Mouse (Mus musculus): ENCODE measurements around the gene Camk2b. TPM values are rescaled to one million over a fixed set of nuclear protein-coding genes. Genes with fewer than 3 reads are reported as not detected.

Gene Camk2b
- polyA plus RNA-seq, 1 experiment from 2014 or later = 0.59 TPM

DNA sequence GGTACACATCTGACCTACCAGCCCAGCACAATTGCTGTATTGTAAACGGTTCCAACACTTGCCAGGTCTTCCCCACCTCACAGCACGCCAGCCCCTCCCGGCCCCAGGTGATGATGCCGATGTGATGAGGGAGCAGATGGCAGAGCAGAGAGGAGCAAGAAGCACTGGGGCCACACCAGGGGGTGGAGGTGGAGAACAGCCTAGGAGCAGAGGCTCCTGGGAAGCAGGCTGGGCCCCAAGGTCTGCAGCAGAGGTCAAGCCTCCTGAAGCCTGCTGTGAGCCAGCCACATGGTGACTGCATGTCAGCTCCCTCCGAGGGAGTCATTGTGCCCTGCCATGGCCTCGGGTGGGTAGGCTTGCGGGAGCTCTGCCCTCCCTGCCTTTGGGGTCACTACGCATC, 85.6 kb downstream of the Camk2b start:
- Histone ChIP-seq H3K4me1 (ENCODE audit: insufficient read depth) (no peaks in the 10 kb centered on the region), H3K4me2 (no peak overlapping the region), H3K27me3 (ENCODE audit: insufficient read depth, low read length) (no peaks in the 10 kb centered on the region), H3K27ac (ENCODE audit: low read depth) (no peak overlapping the region), H3K36me3 (ENCODE audit: insufficient read depth) (no peaks in the 10 kb centered on the region), H3K4me3 (ENCODE audit: low read depth, low read length) (no peak overlapping the region), H3K9ac (no peak overlapping the region), H3K9me3 (ENCODE audit: low read depth, low read length) (no peaks in the 10 kb centered on the region)
- 62% methylated on average over 8 of the region's 8 CpGs for WGBS
- TF ChIP-seq CTCF (IDR thresholded peaks at IDR 0.05; ENCODE audit: low read depth) = no peak
- ATAC-seq (ENCODE audit: insufficient read depth) = no peak
- DNase-seq = no peak

DNA sequence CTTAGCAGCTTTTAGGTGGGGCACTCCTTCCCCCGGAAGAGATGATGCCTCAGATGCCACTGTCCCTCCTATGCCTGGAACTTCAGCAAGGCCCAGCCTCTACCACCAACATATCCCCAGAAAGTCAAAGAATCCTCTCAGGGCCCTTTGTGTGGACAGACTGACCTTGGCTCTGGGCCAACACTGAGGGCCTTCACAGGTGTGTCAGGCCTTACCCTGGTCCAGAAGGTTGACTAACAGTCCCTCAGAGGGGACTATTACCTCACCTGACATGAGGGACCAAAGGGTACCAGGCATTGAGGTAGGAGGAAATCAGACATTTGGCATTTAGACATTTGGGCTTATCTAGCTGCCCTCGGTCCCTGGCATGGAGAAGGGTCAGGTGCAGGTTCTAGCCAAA, 86.1 kb downstream of the Camk2b start:
- DNase-seq (no peak), ATAC-seq (ENCODE audit: insufficient read depth) (no peak)
- H3K9ac ChIP-seq = no peak overlapping the region
- no peak overlapping the region for H3K27ac ChIP-seq (ENCODE audit: low read depth)
- no peaks in the 10 kb centered on the region for H3K9me3 ChIP-seq (ENCODE audit: low read depth, low read length)
- no peaks in the 10 kb centered on the region for H3K4me1 ChIP-seq (ENCODE audit: insufficient read depth)
- H3K27me3 ChIP-seq (ENCODE audit: insufficient read depth, low read length) = no peaks in the 10 kb centered on the region
- no peak overlapping the region for H3K4me2 ChIP-seq
- TF ChIP-seq CTCF (IDR thresholded peaks at IDR 0.05; ENCODE audit: low read depth) = no peak
- no peaks in the 10 kb centered on the region for H3K36me3 ChIP-seq (ENCODE audit: insufficient read depth)
- no peak overlapping the region for H3K4me3 ChIP-seq (ENCODE audit: low read depth, low read length)
- 85% methylated on average over 2 of the region's 2 CpGs for WGBS

DNA sequence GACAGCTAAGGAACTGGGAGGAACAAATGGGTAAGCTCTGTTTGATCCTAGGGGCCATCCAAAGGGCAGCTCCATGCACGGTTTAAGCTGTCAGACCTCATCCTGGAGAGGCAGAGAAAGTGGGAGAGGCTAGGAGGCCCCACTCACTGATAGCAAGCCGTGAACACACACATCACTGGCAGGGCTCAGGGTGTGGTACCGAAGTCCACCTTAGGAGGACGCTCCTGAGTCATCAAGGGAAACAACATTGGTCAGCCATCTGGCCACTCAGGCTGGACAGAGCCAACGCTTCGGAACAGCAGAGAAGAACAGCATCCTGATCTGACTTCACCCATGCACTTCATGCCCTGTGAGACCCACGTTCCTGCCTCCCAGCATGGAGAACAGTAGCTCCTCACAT, 87.1 kb downstream of the Camk2b start:
- no peaks in the 10 kb centered on the region for H3K27me3 ChIP-seq (ENCODE audit: insufficient read depth, low read length)
- H3K9ac ChIP-seq = no peak overlapping the region
- H3K9me3 ChIP-seq (ENCODE audit: low read depth, low read length) = no peaks in the 10 kb centered on the region
- H3K36me3 ChIP-seq (ENCODE audit: insufficient read depth) = no peaks in the 10 kb centered on the region
- no peaks in the 10 kb centered on the region for H3K4me1 ChIP-seq (ENCODE audit: insufficient read depth)
- no peak; the same call in 1 of the 2 replicates for TF ChIP-seq CTCF (IDR thresholded peaks at IDR 0.05; ENCODE audit: low read depth)
- 65% methylated on average over 7 of the region's 7 CpGs for WGBS
- H3K4me2 ChIP-seq = no peak overlapping the region
- no peak overlapping the region for H3K4me3 ChIP-seq (ENCODE audit: low read depth, low read length)
- ATAC-seq (ENCODE audit: insufficient read depth) (no peak), DNase-seq (no peak)
- H3K27ac ChIP-seq (ENCODE audit: low read depth) = no peak overlapping the region

DNA sequence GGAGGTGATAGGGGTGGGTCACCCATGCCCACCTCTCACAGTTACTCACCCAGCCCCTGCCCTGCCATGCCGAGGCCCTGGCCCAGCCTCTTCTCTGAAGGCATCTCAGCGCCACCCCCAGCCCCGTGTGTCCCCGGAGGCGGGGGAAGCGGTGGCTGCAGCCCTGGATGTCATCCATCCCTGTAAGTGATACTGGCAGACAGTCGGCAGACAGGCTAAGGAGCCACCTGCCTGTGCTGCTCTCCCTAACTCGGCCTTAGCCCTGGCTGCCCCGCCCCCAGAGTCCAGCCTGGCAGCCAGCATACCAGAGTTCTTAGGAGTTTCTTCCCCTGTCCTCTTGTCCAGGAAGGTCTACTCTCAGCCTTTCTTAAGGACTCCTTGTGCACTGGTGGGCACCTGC, 90.1 kb downstream of the Camk2b start:
- 5% methylated on average over 9 of the region's 9 CpGs for WGBS
- Histone ChIP-seq H3K4me3 (ENCODE audit: low read depth, low read length) (no peak overlapping the region), H3K27ac (ENCODE audit: low read depth) (no peak overlapping the region), H3K27me3 (ENCODE audit: insufficient read depth, low read length) (no peaks in the 10 kb centered on the region), H3K36me3 (ENCODE audit: insufficient read depth) (no peaks in the 10 kb centered on the region), H3K9me3 (ENCODE audit: low read depth, low read length) (no peaks in the 10 kb centered on the region), H3K4me2 (no peak overlapping the region), H3K9ac (no peak overlapping the region), H3K4me1 (ENCODE audit: insufficient read depth) (peaks cover 6% of the 10 kb centered on the region; the same call in 1 of the 2 replicates)
- no peak for DNase-seq
- no peak for TF ChIP-seq CTCF (IDR thresholded peaks at IDR 0.05; ENCODE audit: low read depth)
- ATAC-seq (ENCODE audit: insufficient read depth) = no peak

DNA sequence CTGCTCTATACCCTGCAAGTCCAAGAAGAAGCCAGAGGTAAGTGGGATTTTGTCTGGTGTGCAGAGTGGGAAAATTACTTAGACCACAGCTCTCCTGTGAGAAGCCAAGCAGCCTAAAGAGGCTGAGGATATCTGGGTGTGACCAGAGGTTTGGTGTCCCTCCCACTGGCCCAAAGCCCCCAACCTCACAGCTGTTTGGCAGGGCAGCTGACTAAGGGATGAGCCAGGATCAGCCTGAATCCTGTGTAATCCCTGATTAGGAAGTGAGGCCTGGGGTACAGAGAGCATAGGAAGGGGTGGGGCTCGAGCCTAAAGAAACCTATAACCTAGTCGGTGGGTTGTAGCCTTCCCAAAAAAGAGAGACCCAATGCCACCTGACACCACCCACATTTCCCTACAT, 91.1 kb downstream of the Camk2b start:
- TF ChIP-seq CTCF (IDR thresholded peaks at IDR 0.05; ENCODE audit: low read depth) = no peak
- Histone ChIP-seq H3K4me1 (ENCODE audit: insufficient read depth) (peaks cover 6% of the 10 kb centered on the region; the same call in 1 of the 2 replicates), H3K36me3 (ENCODE audit: insufficient read depth) (0 out of 2 replicates have a peak, but pooled peaks cover under 1% of the 10 kb centered on the region), H3K27ac (ENCODE audit: low read depth) (no peak overlapping the region), H3K9ac (no peak overlapping the region), H3K4me3 (ENCODE audit: low read depth, low read length) (no peak overlapping the region), H3K27me3 (ENCODE audit: insufficient read depth, low read length) (no peaks in the 10 kb centered on the region), H3K4me2 (no peak overlapping the region), H3K9me3 (ENCODE audit: low read depth, low read length) (no peaks in the 10 kb centered on the region)
- no peak for ATAC-seq (ENCODE audit: insufficient read depth)
- no peak for DNase-seq
- 69% methylated on average over 2 of the region's 2 CpGs for WGBS

DNA sequence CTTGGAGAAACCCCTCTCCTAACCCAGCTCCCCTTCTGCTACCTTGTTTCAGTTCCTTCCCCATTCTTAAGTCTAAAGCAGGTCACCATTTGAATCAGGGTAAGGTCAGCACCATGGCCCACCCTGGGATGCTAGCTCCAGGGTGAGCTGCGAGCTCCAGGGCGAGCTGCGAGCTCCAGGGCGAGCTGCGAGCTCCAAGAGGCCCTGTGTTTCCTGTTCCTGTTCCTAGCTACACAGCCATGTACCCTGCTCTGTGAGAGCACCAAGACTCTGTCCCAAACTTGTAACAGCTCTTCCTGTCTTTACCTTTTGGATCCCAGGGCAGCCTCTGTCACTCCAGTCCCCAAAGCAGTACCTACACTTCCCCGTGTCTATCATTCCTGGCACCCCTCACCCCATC, 92.1 kb downstream of the Camk2b start:
- ATAC-seq (ENCODE audit: insufficient read depth) (no peak), DNase-seq (no peak)
- no peak for TF ChIP-seq CTCF (IDR thresholded peaks at IDR 0.05; ENCODE audit: low read depth)
- Histone ChIP-seq H3K9ac (no peak overlapping the region), H3K9me3 (ENCODE audit: low read depth, low read length) (no peaks in the 10 kb centered on the region), H3K27me3 (ENCODE audit: insufficient read depth, low read length) (no peaks in the 10 kb centered on the region), H3K4me3 (ENCODE audit: low read depth, low read length) (no peak overlapping the region), H3K4me1 (ENCODE audit: insufficient read depth) (peaks cover 6% of the 10 kb centered on the region; the same call in 1 of the 2 replicates), H3K4me2 (no peak overlapping the region), H3K27ac (ENCODE audit: low read depth) (no peak overlapping the region), H3K36me3 (ENCODE audit: insufficient read depth) (peaks cover 10% of the 10 kb centered on the region; the same call in 1 of the 2 replicates)
- WGBS = 62% methylated on average over 6 of the region's 6 CpGs

DNA sequence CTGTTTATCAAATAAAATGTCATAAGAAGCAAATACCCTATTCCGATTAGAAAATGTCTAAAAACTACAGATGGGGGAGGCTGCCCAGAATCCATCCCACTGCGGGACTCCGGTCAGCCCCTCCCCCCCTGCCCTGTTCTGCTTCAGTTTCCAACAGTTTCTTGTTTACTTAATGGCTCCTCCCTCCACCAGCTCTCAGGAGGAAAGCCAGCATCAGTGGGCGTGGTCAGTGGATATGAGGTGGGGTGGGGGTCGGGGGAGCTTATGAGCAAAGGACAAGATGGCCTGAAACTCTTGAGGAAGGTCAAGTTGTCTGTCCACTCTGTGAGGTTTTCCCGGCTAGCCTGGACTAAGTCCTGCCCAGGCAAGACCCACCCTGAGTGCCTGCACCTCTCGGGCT, 93.0 kb downstream of the Camk2b start:
- H3K4me2 ChIP-seq = no peak overlapping the region
- H3K27ac ChIP-seq (ENCODE audit: low read depth) = no peak overlapping the region
- 24% methylated on average over 7 of the region's 7 CpGs for WGBS
- TF ChIP-seq CTCF (IDR thresholded peaks at IDR 0.05; ENCODE audit: low read depth) = no peak
- DNase-seq = peak; percentile 28
- no peak overlapping the region for H3K9ac ChIP-seq
- no peaks in the 10 kb centered on the region for H3K27me3 ChIP-seq (ENCODE audit: insufficient read depth, low read length)
- ATAC-seq (ENCODE audit: insufficient read depth) = no peak
- peaks cover 19% of the 10 kb centered on the region; the same call in 1 of the 2 replicates for H3K36me3 ChIP-seq (ENCODE audit: insufficient read depth)
- H3K9me3 ChIP-seq (ENCODE audit: low read depth, low read length) = no peaks in the 10 kb centered on the region
- H3K4me3 ChIP-seq (ENCODE audit: low read depth, low read length) = no peak overlapping the region
- H3K4me1 ChIP-seq (ENCODE audit: insufficient read depth) = peaks cover 6% of the 10 kb centered on the region; the same call in 1 of the 2 replicates

DNA sequence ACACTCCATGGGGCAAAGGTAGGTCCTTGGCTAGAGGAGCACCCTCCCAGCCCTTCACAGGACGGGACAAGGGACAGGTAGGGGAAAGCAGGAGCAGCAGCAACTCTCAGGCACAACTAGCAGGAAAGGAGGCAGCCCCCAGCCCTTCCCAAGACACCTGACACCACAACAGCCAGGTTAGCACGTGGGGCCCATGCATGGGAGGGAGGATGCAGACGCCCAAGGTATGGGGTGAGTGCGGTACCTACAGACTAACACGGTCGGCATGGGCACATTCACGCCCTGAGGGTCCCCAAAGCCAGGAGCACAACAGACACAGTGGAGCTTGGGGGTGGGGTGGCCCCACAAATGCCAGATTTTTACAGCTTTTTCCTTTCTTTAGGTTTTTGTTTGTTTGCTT, 95.0 kb downstream of the Camk2b start:
- H3K9me3 ChIP-seq (ENCODE audit: low read depth, low read length) = no peaks in the 10 kb centered on the region
- no peak for TF ChIP-seq CTCF (IDR thresholded peaks at IDR 0.05; ENCODE audit: low read depth)
- H3K4me2 ChIP-seq = no peak overlapping the region
- peaks cover 6% of the 10 kb centered on the region; the same call in 1 of the 2 replicates for H3K4me1 ChIP-seq (ENCODE audit: insufficient read depth)
- peaks cover 34% of the 10 kb centered on the region for H3K36me3 ChIP-seq (ENCODE audit: insufficient read depth)
- H3K9ac ChIP-seq = no peak overlapping the region
- no peaks in the 10 kb centered on the region for H3K27me3 ChIP-seq (ENCODE audit: insufficient read depth, low read length)
- H3K27ac ChIP-seq (ENCODE audit: low read depth) = no peak overlapping the region
- 49% methylated on average over 7 of the region's 7 CpGs for WGBS
- no peak overlapping the region for H3K4me3 ChIP-seq (ENCODE audit: low read depth, low read length)
- no peak for ATAC-seq (ENCODE audit: insufficient read depth)
- DNase-seq = no peak

All from lung, embryonic 14.5 days (tissue).